21 mouse cellular contexts compared by ENCODE assay signal in genomic region chr13:57789796-57790195, GRCm38 (mm10).
DNase-seq lines count a peak whose midpoint lies in the region; ATAC-seq lines count a peak whose summit lies in the region.
"Had no signal": no experiment of that assay in that cellular context is flagged by ENCODE, and none has a peak within 500 bp of the region (broad histone marks: within the 10 kb centered on the region; RNA-seq: fewer than 3 reads in every experiment).

No protein-coding gene starts in this region.

- no peak overlapping the region for H3K27ac ChIP-seq in forebrain, embryonic 14.5 days (ENCODE audit: low read depth, low read length)
- no peak overlapping the region for H3K27ac ChIP-seq in forebrain, embryonic 15.5 days (replicated peaks)
- H3K27ac ChIP-seq: liver, embryonic 15.5 days; midbrain, embryonic 15.5 days; stomach, postnatal 0 days had no signal

- no peak overlapping the region for H3K9ac ChIP-seq in forebrain, embryonic 14.5 days (ENCODE audit: low read length)
- no peak overlapping the region for H3K9ac ChIP-seq in forebrain, embryonic 15.5 days (replicated peaks)
- H3K9ac ChIP-seq: liver, embryonic 15.5 days; midbrain, embryonic 15.5 days had no signal

- no peaks in the 10 kb centered on the region for H3K27me3 ChIP-seq in forebrain, embryonic 14.5 days (replicated peaks; ENCODE audit: control insufficient read depth, insufficient read depth, low read length)
- H3K27me3 ChIP-seq in forebrain, embryonic 15.5 days: no peaks in the 10 kb centered on the region
- H3K27me3 ChIP-seq: liver, embryonic 15.5 days; midbrain, embryonic 15.5 days had no signal

- no peak overlapping the region for H3K4me3 ChIP-seq in forebrain, embryonic 14.5 days (ENCODE audit: low read depth, low read length)
- no peak overlapping the region for H3K4me3 ChIP-seq in forebrain, embryonic 15.5 days
- H3K4me3 ChIP-seq: erythroblast, embryonic 14.5 days; liver, embryonic 15.5 days; midbrain, embryonic 15.5 days had no signal

- DNase-seq in forebrain, embryonic 14.5 days (ENCODE audit: low spot score): peak; percentile 37
- DNase-seq in Muller cell, postnatal 12 days (ENCODE audit: inconsistent ontology term): peak; percentile 56
- peak; percentile 61 for DNase-seq in cerebellum, adult 11-12 months
- DNase-seq in cerebellum, postnatal 25 days: peak; percentile 68 to 74
- no peak for DNase-seq in kidney, postnatal 25 days
- no peak for DNase-seq in lung, postnatal 36 days
- DNase-seq: adrenal gland, postnatal 25 days; heart, adult 18-20 months; kidney, adult 11 months; kidney, postnatal 14 days; layer of hippocampus, adult 9-11 months; lung, postnatal 10 days; right cerebral cortex, postnatal 14 days had no signal

- no peak for ATAC-seq in forebrain, embryonic 14.5 days
- no peak for ATAC-seq in forebrain, embryonic 15.5 days (replicated peaks)
- no peak for ATAC-seq in monocyte, adult 5-6 weeks (replicated peaks; ENCODE audit: insufficient number of reproducible peaks, low FRiP score, low TSS enrichment, poor library complexity, severe bottlenecking)
- ATAC-seq: activated CD4-positive, CD25-positive, alpha-beta regulatory T cell, adult 4 months; forebrain, embryonic 16.5 days; midbrain, embryonic 15.5 days had no signal

- H3K36me3 ChIP-seq in forebrain, embryonic 14.5 days (ENCODE audit: control insufficient read depth, insufficient read depth, low read length): no peaks in the 10 kb centered on the region
- H3K36me3 ChIP-seq in forebrain, embryonic 15.5 days: no peaks in the 10 kb centered on the region
- H3K36me3 ChIP-seq: liver, embryonic 15.5 days; midbrain, embryonic 15.5 days had no signal

- WGBS in forebrain, embryonic 14.5 days: 24% methylated on average over 5 of the region's 5 CpGs
- 16% methylated on average over 5 of the region's 5 CpGs for WGBS in forebrain, embryonic 15.5 days

- H3K9me3 ChIP-seq in forebrain, embryonic 14.5 days (replicated peaks; ENCODE audit: control insufficient read depth, low read length): no peaks in the 10 kb centered on the region
- H3K9me3 ChIP-seq in forebrain, embryonic 15.5 days: no peaks in the 10 kb centered on the region
- H3K9me3 ChIP-seq: midbrain, embryonic 15.5 days had no signal

- H3K4me2 ChIP-seq in forebrain, embryonic 14.5 days (ENCODE audit: low read length): no peak overlapping the region
- H3K4me2 ChIP-seq in forebrain, embryonic 15.5 days (replicated peaks): no peak overlapping the region
- H3K4me2 ChIP-seq: liver, embryonic 15.5 days; midbrain, embryonic 15.5 days had no signal

- peaks cover 8% of the 10 kb centered on the region; the same call in 1 of the 2 replicates for H3K4me1 ChIP-seq in forebrain, embryonic 14.5 days (ENCODE audit: control insufficient read depth, insufficient read depth, low read length)
- peaks cover 9% of the 10 kb centered on the region for H3K4me1 ChIP-seq in forebrain, embryonic 15.5 days
- H3K4me1 ChIP-seq: liver, embryonic 15.5 days had no signal

Comparison
In these comparisons a context has a peak if more than half of its experiments do, and no peak if none do; other contexts are left out.
1. DNase-seq: peak in forebrain, embryonic 14.5 days (single experiment), Muller cell, postnatal 12 days (single experiment), cerebellum, adult 11-12 months (single experiment) and cerebellum, postnatal 25 days (2 of 2); none in kidney, postnatal 25 days (0 of 2) and lung, postnatal 36 days (single experiment).